Mouse (Mus musculus) layer of hippocampus, adult 9-10 months (tissue): ENCODE results near the gene Cab39.

ENCODE experiments used
- DNase-seq: peaks from one replicate; pipeline ENCODE4 v3.0.0; 2022; ENCODE audit warnings: low spot score

Cab39 gene

GRCm38 (mm10) chr1:85845476-85845875, 52.2 kb downstream of the Cab39 start:
- DNase-seq: no peak

GRCm38 (mm10) chr1:85849016-85849415, 55.8 kb downstream of the Cab39 start:
- no peak for DNase-seq

DNA sequence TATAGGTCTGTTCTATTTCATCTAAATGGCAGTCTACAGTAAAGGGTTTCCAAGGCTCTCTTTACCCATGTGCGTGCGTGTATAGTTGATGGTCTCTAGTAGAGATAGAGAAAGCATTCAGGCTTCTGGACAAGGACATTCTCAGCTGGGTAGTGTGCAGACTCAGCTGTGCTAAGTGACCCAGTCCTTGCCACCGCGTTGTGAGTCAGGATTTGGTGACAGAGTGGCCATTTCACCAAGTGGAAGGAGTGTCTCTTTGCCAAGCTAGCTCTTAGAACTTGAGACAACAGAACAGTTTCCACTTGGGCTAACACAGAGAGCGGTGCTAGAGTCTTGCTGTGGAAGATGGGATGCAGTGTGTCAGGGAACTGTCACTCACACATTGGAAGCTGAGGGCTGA, 57.6 kb downstream of the Cab39 start:
- DNase-seq: no peak

DNA sequence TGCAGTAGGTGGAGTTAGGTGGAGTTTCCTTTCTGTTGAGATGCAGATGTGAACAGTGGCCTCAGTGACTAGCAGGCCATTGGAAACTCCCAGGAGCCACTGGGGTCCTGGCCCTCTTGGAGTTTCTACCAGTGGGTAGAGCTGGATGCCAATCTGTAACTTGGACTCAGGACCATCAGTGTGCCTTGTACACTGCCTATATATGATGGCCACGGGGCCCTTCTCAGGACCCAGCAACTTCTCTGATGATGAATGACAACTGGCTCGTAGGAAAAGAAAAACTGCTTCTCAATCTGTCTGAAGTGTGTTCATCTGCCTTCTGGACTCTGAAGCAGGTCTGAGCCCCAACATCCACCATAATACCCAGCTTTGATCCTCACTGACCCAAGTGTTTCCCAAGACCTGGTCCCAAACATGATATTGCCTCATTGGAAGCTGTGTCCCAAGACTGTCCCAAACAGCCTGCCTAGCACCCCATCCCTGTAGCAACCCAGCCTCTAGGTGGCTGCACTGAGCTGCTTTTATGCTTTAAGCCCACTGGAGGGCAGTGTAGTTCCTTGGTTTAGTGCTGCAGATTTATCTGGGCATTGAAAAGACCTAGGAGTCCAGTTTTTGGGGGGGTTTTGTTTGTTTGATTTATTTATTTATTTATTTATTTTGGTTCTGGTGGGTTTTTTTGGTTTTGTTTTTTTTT, 59.9 kb downstream of the Cab39 start:
- peak; percentile 67 for DNase-seq

DNA sequence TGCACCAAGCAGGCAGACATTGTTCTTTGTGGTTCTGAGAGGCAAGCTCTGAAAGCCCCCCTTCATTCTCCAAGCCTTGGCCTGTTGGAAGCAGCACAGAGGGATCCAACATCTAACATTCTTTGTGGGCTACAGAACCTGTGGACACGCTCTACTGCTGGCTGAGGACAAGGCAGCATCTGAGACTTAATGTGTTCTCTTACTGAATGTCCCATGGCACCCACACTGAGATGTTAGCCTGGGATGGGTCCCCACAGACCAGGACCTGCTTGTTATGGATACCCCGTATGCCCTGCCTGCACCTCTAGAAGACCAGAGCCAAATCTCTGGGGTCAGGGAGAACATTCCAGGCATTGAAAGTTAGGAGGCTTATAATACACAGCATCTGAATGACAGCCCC, 60.6 kb downstream of the Cab39 start:
- DNase-seq: no peak

GRCm38 (mm10) chr1:85854475-85854874, 61.2 kb downstream of the Cab39 start:
- DNase-seq: no peak

DNA sequence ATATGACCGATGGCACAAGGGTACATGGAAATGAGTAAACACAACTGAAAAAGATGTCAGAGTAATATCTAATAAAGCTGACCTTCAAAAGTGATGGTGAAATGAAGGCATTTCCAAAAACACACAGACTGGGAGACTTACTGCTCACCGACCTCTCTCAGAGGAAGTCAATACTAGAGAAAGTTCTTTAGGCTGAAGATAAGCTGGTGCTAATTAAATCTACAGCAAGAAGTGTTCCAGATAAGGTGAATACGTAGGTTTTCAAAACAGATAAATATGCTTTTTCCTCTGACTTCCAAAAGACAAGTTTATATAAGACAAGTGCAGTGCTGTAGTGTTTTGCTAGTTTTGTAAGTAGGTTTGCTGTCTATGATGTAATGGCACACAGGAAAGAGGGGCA, 63.0 kb downstream of the Cab39 start:
- no peak for DNase-seq

- DNase-seq: no peak
Measured at GRCm38 (mm10) chr1:85857261-85857754, 64.1 kb downstream of the Cab39 start.

GRCm38 (mm10) chr1:85864383-85864782, 71.1 kb downstream of the Cab39 start:
- no peak for DNase-seq

- no peak for DNase-seq
Measured at GRCm38 (mm10) chr1:85870001-85870400, 76.8 kb downstream of the Cab39 start.

DNA sequence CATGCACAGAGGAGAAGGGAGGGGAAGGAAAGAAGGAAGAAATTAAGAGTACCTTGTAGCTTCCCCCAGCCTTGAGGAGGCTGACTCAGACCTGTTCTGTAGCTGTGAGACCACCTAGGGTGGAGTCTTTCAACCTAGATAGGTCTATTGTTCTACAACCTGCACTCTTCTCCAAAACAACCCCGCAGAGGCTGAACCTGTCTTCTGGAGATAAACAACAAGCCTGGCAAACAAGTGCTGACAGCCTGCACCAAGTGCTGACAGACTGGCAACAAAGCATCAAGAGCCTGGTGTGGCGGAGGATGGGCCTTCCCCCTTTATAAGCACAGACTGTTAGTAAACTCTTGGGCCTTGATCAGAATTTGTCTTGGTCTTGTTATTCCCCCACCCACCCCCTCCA, 77.3 kb downstream of the Cab39 start:
- no peak for DNase-seq

DNA sequence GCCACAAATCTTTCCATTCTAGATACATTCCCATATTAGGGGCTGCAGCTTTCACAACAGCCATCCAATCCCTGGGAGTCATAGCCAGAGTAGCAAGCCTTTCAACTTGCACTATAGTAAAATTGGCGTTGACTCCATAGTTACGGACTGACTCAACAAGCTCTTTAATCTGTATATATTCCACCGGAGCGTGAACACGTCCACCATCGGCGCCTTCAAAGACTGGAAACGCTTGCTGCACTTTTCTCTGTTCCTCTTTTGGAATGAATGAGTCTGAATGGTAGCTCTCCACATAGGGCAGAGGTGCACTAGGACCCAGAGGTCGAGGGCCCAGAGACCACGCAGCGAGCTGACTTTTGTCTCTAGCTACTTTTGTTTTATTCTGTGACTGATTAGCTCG, 88.8 kb downstream of the Cab39 start:
- no peak for DNase-seq

- DNase-seq: no peak
Measured at GRCm38 (mm10) chr1:85887221-85887620, 94.0 kb downstream of the Cab39 start.

GRCm38 (mm10) chr1:85894231-85894747, 101.0 kb downstream of the Cab39 start, which contains the start of gene Itm2c:
Itm2c (plus strand) TSS chr1:85894281.
- peak; percentile 68 for DNase-seq

- no peak for DNase-seq
Measured at GRCm38 (mm10) chr1:85894748-85895360, 101.6 kb downstream of the Cab39 start.

DNA sequence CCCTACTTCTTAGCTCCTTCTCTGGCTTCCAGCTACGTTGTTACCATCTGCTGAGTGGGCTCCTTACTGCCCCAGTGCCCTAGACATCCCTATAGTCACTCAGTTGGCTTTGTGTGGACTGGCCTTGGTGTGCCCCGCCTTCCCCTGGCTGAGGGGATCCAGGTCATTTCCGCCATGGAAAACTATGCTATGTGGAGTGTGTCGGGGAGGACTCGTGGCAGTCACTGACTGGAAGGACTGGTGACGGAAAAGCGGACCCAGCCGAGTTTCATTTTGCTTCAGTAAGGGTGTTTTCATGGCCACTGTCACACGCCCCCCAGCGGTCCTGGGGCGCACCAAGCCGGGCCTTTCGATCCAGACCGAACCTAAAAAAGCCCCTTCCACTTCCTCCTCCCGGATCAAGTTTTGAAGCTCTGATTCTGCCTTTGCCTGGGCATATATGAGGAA, 102.2 kb downstream of the Cab39 start:
- peak; percentile 68 for DNase-seq

DNA sequence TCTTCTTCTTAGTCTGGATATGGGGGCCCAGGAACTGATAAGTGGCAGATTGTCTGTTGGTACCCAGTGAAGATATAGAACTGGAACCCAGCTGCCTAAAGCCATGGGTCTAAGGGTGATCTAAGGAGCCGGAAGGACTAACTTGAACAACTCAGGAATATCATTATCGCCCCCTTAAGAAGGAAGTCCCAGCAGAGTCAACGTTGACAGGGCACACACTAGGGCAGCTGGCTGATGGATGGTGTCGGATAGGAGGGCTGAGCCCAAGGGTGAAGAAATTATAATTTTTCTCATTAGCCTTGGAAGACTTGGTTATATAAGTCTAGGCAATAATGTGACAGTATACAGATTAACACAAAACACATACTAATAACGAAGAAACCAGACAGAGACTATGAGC, 102.9 kb downstream of the Cab39 start:
- no peak for DNase-seq

DNA sequence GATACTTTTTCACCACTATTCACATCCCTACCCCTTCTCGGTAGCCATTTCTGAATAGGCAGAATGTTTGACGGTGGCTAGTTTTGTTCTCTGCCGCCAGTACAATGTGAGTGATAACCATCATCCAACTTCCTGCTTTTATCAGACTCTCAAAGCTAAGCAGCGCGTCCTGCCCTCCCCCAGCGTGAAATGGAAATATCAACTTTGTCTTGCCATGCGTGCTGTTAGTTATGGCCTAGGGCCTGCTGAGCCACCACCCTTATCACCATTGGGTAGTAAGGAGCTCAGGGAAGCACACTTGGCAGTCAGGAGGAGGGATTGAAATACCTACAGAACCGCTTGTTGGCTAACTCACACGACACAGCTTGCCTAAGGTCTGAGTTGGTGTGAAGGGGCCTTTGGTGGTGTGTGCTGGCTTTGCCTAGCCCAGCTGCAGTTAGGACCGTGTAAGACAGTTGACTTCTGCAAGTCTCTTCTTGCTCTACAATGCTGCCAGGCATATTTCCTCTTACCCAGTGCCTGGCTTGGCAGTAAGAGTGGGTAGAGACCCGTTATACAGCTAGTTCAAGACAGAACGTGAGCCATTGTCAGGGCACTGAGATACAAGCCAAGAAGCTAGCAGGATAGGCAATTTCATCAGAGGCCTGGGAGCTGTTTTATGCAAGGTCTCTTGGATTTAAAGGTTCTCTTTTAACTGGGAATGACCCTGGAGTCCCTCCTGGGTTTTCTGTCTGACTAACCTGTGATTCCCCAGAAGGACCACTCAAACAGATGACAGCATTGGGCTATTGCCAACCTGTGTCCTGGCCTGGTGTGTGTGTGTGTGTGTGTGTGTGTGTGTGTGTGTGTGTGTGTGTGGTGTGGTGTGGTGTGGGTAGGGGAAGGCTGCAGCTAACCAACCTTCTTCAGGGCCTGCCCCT, 103.8 kb downstream of the Cab39 start:
- DNase-seq: no peak

GRCm38 (mm10) chr1:85897901-85898760, 104.9 kb downstream of the Cab39 start:
- DNase-seq: no peak

DNA sequence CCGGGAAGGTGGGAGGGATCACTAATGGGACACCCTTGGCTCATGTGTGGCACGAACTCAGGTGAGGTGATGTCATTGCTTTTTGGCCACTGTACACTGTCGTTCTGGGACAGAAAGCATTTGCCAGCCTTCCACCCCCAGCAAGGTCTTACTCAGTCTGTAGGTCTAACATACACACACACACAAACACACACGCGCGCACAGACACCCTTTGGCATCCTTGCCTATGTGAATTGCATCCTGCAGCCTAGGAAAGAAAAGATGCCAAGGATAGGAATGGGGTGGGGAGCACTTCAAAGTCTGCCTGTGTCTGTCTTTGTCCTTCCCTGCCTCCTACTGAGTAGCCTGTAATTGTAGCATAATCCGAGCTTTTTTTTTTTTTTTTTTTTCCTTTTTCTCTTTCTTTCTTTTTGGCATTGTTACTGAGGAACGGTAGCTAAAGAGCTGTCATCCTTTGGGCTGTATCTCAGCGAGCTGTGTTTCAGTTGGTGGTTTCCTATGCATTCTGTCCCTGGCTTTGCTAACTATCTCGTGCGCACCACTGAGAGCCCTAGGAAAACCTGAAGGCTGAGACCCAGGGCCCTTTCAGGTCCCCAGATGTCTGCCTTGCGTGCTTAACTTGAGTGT, 105.6 kb downstream of the Cab39 start:
- DNase-seq: no peak

DNA sequence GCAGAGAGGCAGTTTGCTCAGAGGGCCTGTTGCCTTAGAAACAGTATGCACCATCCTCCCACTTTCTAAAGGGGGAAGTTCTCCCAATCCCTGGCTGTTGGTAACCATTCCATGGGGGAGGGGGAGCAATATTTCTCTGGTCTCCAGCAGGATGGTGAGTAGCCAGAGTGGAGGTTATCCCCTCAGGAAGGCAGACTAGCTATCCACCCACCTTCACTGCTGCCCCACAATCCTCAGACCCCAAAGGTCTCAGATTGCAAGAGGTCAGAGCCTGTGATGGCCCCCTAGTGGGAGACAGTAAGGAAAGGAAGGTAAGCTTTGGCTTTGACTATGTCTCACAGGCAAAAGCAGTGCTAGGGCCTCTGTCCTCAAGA, 106.1 kb downstream of the Cab39 start:
- DNase-seq: no peak
